Mouse (Mus musculus) liver, postnatal 0 days (tissue): ENCODE results near the gene Tgfbrap1. TPM values are rescaled to one million over a fixed set of nuclear protein-coding genes. Genes with fewer than 3 reads are reported as not detected.

ENCODE experiments used
- ATAC-seq: fragments of 200-750 bp; cut with Nextera tagmentation; 2 replicates; pipeline ENCODE4 v1.8.0; 2017; ENCODE audit warnings: mild to moderate bottlenecking, moderate library complexity
- DNase-seq: peaks from one replicate; pipeline ENCODE4 v3.0.0-alpha.2; 2016
- H3K27ac ChIP-seq: fragments of 300-500 bp; sonication (generic); 2 replicates; pipeline ENCODE4 v1.5.1; 2014; ENCODE audit warnings: antibody characterized with exemption, moderate library complexity, mild to moderate bottlenecking, low read depth
- H3K27me3 ChIP-seq: fragments of 300-500 bp; sonication (generic); 2 replicates; pipeline ENCODE4 v1.6.1; 2014; ENCODE audit warnings: low read length, control low read depth, mixed read lengths; ENCODE audit not compliant: insufficient read depth
- H3K36me3 ChIP-seq: fragments of 300-500 bp; sonication (generic); replicated peaks from 2 replicates; pipeline ENCODE4 v1.6.1; 2014; ENCODE audit warnings: mild to moderate bottlenecking, control low read depth, low read length, moderate library complexity, mixed read lengths; ENCODE audit not compliant: insufficient read depth
- H3K4me1 ChIP-seq: fragments of 300-500 bp; sonication (generic); 2 replicates; pipeline ENCODE4 v1.6.1; 2014; ENCODE audit warnings: antibody characterized with exemption, mild to moderate bottlenecking, control low read depth; ENCODE audit not compliant: insufficient read depth
- H3K4me2 ChIP-seq: fragments of 300-500 bp; sonication (generic); 2 replicates; pipeline ENCODE4 v1.6.1; 2014; ENCODE audit warnings: low read depth, mild to moderate bottlenecking, low read length, moderate library complexity, mixed read lengths
- H3K4me3 ChIP-seq: fragments of 300-500 bp; sonication (generic); 2 replicates; pipeline ENCODE4 v1.5.1; 2014; ENCODE audit warnings: low read depth, low read length
- H3K9ac ChIP-seq: fragments of 300-500 bp; sonication (generic); replicated peaks from 2 replicates; pipeline ENCODE4 v1.6.1; 2014; ENCODE audit warnings: mild to moderate bottlenecking, moderate library complexity
- H3K9me3 ChIP-seq: fragments of 300-500 bp; sonication (generic); 2 replicates; pipeline ENCODE4 v1.6.1; 2016; ENCODE audit warnings: mild to moderate bottlenecking, control low read depth, low read length, mixed read lengths
- CTCF ChIP-seq: sonication (generic); IDR thresholded peaks from 2 replicates; pipeline ENCODE4 v1.5.1; 2016; ENCODE audit warnings: antibody characterized with exemption, low read depth
- EP300 ChIP-seq: IDR thresholded peaks from 2 replicates; pipeline ENCODE4 v1.6.1; 2016; ENCODE audit warnings: antibody characterized with exemption, low read depth, mild to moderate bottlenecking
- WGBS: fragments of 180-500 bp; shearing (Covaris S2); extraction: QIAGEN DNeasy Blood & Tissue Kit; methylation state at CpG from one replicate; pipeline ENCODE4 v1.1.7; 2014; ENCODE audit not compliant: insufficient replicate concordance; 5-methylcytosine and 5-hydroxymethylcytosine counted together
- polyA plus RNA-seq: library from polyadenylated mRNA; unstranded; fragments of >200 nt; fragmentation: Nextera tagmentation; extraction: Ambion mirVana; gene quantifications from 2 replicates; pipeline ENCODE4 v1.2.1, GENCODE M21; 2015

Tgfbrap1 gene
- polyA plus RNA-seq, result 2.6 TPM in 2 replicates

DNA sequence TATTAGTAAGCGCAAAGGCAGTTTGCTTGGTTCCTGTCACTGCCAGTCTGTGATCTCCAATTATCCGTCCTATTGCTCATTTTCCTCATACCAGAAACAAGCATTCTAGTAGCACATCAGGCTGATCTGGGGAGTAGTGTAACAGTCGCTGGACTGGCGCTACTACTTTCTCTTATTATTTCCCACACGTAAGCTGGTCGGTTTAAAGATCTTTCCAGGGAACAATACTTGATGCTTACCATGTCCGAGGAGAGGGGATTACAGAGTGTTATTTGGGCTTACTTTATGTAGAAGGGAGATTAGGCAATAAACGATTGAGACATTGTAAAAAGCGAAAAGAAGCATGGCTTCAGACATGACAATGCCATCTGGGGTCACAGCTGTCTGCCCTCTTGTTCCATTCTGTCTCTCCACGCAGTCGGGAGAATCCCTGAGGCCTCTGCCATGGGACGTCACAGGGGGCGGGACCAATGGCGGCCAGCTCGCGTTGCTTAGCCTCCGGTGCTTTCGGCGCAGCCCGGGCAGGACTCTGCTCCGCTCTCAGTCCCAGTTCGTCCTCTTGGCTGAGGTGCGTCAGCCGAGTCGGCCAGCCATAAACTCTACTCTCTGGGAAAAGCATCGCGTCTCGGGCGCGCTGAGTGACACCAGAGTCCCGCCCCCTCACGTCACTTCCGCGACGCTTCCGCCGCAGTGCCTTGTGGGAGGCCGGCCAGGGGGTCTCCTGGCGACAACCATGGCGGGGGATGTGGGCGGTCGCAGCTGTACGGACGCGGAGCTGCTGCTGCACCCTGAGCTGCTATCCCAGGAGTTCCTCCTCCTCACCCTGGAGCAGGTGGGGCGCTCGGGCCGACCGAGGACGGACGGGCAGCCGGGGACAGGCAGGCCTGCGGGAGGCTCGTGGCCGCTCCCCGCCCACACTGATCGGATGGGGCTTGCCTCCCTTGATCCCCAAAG lies at the start of gene Tgfbrap1, which contains the start of gene AI597479:
Tgfbrap1 (minus strand) TSS at position 607 of the 954 bp plus-strand sequence.
AI597479 (plus strand) TSS at position 680 of the 954 bp plus-strand sequence.
- H3K4me2 ChIP-seq, result peak within 1 kb of the TSS; percentile 93
- TF ChIP-seq EP300 (no peak), CTCF (no peak)
- DNase-seq (peak; percentile 94), ATAC-seq (peak; percentile 96)
- no peaks in the 10 kb centered on the region for H3K27me3 ChIP-seq
- peak within 1 kb of the TSS; percentile 99 for H3K4me3 ChIP-seq
- no peaks in the 10 kb centered on the region for H3K36me3 ChIP-seq
- H3K9me3 ChIP-seq, result no peaks in the 10 kb centered on the region
- WGBS, result under 1% methylated on average over 56 of the region's 57 CpGs
- H3K4me1 ChIP-seq, result peaks cover 7% of the 10 kb centered on the region; the same call in 1 of the 2 replicates
- peak within 1 kb of the TSS; percentile 92 for H3K9ac ChIP-seq
- H3K27ac ChIP-seq, result peak within 1 kb of the TSS; percentile 100

DNA sequence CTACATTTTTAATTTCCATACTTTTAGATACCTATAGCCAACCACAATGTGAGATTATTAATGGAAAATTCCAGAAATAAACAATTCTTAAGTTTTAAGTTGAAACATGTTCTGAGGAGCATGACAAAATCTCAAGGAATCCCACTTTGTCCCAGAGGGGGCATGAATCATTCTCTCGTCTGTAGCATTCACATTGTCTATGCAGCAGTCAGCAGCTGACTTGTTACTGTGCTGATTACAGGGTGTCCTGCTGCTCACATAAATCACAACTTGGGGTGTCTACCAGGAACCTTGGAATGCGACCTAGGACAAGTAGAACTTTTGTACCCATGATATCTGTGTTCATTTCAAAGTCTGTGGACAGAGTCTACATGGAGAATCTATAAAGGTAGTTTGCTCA lies 49.0 kb upstream of the Tgfbrap1 start:
- TF ChIP-seq CTCF (no peak), EP300 (no peak)
- ATAC-seq (no peak), DNase-seq (no peak)
- Histone ChIP-seq H3K9me3 (no peaks in the 10 kb centered on the region), H3K4me2 (no peak overlapping the region), H3K36me3 (no peaks in the 10 kb centered on the region), H3K27ac (no peak overlapping the region), H3K4me3 (no peak overlapping the region), H3K9ac (no peak overlapping the region), H3K27me3 (no peaks in the 10 kb centered on the region), H3K4me1 (no peaks in the 10 kb centered on the region)
- 70% methylated on average over 2 of the region's 2 CpGs for WGBS

DNA sequence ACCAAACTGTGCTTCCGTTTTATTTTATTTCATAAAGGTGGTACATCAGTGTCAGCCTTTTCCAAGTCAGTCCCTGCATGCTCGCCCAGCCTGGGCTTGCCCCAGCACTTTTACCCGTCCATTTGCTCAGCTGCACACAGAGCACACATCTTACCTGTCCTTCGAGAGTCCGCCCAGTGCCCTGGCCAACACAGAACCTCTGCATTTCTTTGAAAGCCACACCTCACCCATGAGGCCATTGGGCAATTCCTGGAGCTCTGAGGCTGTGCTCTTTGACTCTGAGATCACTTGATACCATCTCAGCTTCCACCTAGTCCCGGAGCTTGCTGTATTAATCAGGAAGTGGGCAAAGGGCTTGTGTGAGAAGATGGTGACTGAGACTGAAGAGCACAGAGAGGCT lies 47.0 kb upstream of the Tgfbrap1 start:
- H3K4me1 ChIP-seq, result no peaks in the 10 kb centered on the region
- H3K9ac ChIP-seq, result no peak overlapping the region
- no peak for TF ChIP-seq EP300
- TF ChIP-seq CTCF, result no peak
- DNase-seq (no peak), ATAC-seq (no peak)
- no peak overlapping the region for H3K27ac ChIP-seq
- H3K27me3 ChIP-seq, result no peaks in the 10 kb centered on the region
- H3K4me2 ChIP-seq, result no peak overlapping the region
- H3K9me3 ChIP-seq, result no peaks in the 10 kb centered on the region
- 61% methylated on average over 6 of the region's 6 CpGs for WGBS
- H3K36me3 ChIP-seq, result no peaks in the 10 kb centered on the region
- no peak overlapping the region for H3K4me3 ChIP-seq

DNA sequence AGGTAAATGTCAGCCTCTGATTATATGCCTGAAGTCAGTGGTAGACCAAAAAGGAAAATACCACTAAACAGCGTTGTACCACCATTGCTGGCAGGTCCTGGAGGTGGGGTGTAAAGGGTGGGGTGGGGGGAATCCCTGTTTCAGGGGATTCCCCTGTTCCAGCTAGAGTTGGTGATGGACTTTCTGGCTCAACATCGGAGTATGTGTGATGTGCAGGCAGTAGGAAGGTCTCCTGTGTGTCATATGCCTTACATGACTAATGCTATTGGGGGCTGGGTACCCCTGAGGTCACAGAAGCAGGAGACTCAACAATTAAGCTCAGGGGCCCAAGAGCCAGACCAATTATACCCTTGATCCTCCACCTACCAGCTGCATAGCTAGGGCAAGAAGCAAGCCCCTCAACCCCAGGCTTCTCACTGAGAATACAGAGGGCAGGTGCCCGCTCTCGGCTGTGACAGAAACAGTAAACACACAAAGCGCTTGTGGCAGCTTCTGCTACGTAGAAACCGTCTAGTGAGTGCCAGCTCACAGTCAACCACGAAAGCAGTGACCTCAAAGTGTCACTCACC lies 46.0 kb upstream of the Tgfbrap1 start:
- H3K27me3 ChIP-seq, result no peaks in the 10 kb centered on the region
- H3K27ac ChIP-seq, result no peak overlapping the region
- DNase-seq, result no peak
- H3K4me1 ChIP-seq, result no peaks in the 10 kb centered on the region
- TF ChIP-seq EP300, result no peak
- no peak for TF ChIP-seq CTCF
- H3K4me2 ChIP-seq, result no peak overlapping the region
- no peak for ATAC-seq
- no peak overlapping the region for H3K9ac ChIP-seq
- 72% methylated on average over 8 of the region's 8 CpGs for WGBS
- no peak overlapping the region for H3K4me3 ChIP-seq
- no peaks in the 10 kb centered on the region for H3K9me3 ChIP-seq
- no peaks in the 10 kb centered on the region for H3K36me3 ChIP-seq

DNA sequence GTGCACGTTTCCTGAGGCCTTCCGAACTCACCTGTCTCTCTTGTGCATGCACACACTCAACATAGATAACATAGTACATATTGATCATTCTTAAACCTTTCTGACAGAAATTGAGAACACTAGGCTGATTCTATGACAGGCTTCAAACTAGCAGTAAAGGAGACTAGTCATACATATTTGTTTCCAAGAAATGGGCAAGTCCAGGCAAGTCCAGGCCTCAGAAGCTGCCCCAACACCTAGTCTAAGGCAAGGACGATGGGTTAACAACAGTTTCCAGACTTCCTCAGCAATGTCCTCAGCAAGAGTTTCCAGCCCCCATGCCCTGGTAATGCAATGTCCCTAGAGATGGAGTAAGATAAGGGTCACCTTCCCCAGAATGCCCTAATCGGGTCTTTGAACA lies 45.4 kb upstream of the Tgfbrap1 start:
- WGBS, result 74% methylated on average over 4 of the region's 4 CpGs
- DNase-seq (no peak), ATAC-seq (no peak)
- TF ChIP-seq EP300, result no peak
- TF ChIP-seq CTCF, result no peak
- Histone ChIP-seq H3K4me2 (no peak overlapping the region), H3K4me1 (no peaks in the 10 kb centered on the region), H3K9ac (no peak overlapping the region), H3K27me3 (no peaks in the 10 kb centered on the region), H3K36me3 (no peaks in the 10 kb centered on the region), H3K9me3 (no peaks in the 10 kb centered on the region), H3K4me3 (no peak overlapping the region), H3K27ac (no peak overlapping the region)

DNA sequence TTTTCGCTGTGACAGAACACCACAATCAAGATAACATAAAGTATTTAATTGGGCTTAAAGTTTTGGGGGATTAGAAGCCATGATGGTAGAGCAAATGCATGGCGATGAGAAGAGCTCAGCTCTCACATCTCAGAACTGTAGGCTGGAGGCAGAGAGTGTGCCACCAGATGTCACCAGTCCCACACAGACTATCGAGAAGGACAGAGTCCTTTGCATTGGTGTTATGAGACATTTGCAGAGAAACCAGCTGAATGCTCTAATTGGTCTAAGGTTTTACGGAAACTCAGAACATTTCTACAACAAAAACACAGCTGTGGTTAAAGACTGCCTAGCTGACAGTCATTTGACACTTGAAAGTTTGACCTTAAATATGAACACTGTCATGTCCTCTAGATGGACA lies 44.8 kb upstream of the Tgfbrap1 start:
- H3K4me2 ChIP-seq, result no peak overlapping the region
- H3K27ac ChIP-seq, result no peak overlapping the region
- DNase-seq (no peak), ATAC-seq (no peak)
- H3K4me3 ChIP-seq, result no peak overlapping the region
- no peaks in the 10 kb centered on the region for H3K27me3 ChIP-seq
- no peak overlapping the region for H3K9ac ChIP-seq
- H3K36me3 ChIP-seq, result no peaks in the 10 kb centered on the region
- WGBS, result 80% methylated on average over 4 of the region's 4 CpGs
- no peaks in the 10 kb centered on the region for H3K4me1 ChIP-seq
- H3K9me3 ChIP-seq, result no peaks in the 10 kb centered on the region
- TF ChIP-seq CTCF, result peak; percentile 47
- no peak for TF ChIP-seq EP300
